Mouse (Mus musculus): ENCODE results near the gene Ltb4r1. TPM values are rescaled to one million over a fixed set of nuclear protein-coding genes. Genes with fewer than 3 reads are reported as not detected.

Ltb4r1 gene
- 0.41 TPM for polyA plus RNA-seq (2014; fragmentation: Illumina TruSeq; extraction: RNeasy Lipid Tissue Mini Kit (QIAGEN cat#74804); ENCODE audit: low read depth, low replicate concordance)

DNA sequence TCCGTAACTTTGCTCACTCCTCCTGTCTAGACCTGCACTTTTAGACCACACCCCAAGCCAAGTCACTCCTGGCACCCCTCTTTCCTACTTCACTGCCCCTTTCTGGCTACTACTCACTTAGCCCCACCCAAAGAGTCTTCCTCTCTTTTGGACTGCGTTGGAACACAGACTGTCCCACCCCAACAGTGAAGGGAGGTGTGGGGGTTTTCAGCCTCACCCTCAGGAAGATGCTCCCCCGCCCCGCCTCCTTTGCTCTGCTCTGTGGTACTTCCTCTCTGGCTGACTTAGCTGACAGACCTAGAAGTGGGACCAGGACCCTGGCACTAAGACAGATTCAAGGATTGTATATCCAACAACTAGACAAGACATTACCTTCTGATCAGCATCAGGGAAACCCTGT, at the start of gene Ltb4r1:
Ltb4r1 (plus strand) TSS at position 267 of the 400 bp plus-strand sequence.

DNA sequence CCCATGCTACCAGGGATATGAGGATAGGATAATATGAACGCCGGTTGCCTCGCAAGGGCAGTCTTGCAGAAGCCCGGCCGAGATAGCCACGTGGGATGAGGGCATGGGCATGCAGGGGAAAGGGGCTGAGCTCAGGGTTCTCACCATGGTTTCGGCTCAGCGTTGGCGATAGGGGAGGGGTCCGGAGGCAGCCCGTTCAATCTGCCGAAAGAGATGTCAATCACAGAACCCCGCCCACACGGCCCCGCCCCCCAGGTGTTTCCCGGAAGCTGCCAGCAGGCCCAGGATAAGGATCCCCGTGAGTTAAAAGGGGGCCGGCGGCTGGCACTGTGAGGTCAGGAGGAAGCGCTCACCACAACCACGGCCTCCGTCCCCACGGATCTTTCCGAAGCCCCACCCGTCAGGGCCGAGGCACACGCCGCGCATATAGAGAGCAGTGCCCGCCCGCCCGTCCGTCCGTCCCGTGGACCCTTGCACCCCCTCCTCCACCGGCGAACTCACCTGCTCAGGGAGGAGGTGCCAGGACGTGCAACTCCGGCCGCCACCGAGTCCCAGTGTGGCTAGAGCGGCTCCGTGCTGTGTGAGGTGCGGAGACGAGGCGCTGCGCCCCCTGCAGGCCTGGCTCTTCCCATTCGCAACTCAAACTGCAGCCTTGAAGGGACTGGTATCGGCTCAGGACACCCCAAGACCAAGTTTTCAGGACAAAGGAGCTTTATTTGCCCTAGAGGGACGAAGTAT, 43.9 kb upstream of the Ltb4r1 start, which contains the start of gene Rabggta:
Rabggta (minus strand) TSS at position 564 of the 738 bp plus-strand sequence.

GRCm38 (mm10) chr14:55745180-55745860, 20.4 kb upstream of the Ltb4r1 start, which contains the start of the genes Dhrs1 and Nop9:
Gene Dhrs1, minus strand, starts transcription at chr14:55745690.
Gene Nop9, plus strand, starts transcription at chr14:55745693.

GRCm38 (mm10) chr14:55758363-55758784, 7.4 kb upstream of the Ltb4r1 start, which contains the start of gene Cideb:
Gene Cideb, minus strand, starts transcription at chr14:55758458.

DNA sequence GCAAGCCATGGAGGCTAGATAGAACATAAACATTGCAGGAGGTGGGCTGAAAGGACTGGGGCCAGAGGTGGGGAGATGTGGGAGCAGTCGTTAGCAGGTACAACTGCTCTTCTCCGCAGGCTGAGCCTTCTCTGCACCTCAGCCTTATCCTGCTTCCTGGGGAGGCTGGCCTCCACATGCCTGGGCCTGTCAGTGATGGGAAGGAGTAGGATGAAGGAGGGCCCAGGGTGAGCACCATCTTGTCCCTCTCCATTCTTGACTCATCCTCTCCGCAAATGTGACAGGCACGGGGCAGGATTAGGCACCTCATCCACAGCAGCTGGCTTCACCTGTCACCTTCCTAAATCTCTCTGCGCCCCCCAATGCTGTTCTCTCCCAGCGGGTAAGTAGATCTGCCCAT, 4.6 kb upstream of the Ltb4r1 start, which contains the start of gene Ltb4r2:
Ltb4r2 (plus strand) TSS at position 266 of the 400 bp plus-strand sequence.

DNA sequence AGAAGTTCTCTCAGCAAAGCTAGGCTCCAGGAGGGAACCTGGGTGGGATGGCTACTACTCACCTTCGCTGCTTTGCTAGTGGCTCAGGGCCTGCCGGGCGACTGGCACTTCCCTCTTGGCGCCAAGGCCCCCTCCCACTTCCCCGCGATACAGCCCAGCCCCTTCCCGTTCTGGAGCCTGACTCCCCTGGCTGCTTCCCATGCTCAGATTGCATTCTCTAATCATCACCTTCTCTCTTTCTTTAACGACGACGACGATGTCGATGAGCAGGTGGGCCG, 18.1 kb downstream of the Ltb4r1 start, which contains the start of gene Adcy4:
Adcy4 (minus strand) TSS at position 138 of the 278 bp plus-strand sequence.

GRCm38 (mm10) chr14:55788256-55789050, 22.7 kb downstream of the Ltb4r1 start, which contains the start of gene Ripk3:
Gene Ripk3, minus strand, starts transcription at chr14:55788865.

Other genes starting within 250 kb of the Ltb4r1 start
- gene Nrl, start 241.0 kb upstream of the Ltb4r1 start, polyA plus RNA-seq (2014; fragmentation: Illumina TruSeq; extraction: RNeasy Lipid Tissue Mini Kit (QIAGEN cat#74804); ENCODE audit: low read depth, low replicate concordance), result not detected
- 4.3 TPM for gene Pck2, start 225.7 kb upstream of the Ltb4r1 start, polyA plus RNA-seq (2014; fragmentation: Illumina TruSeq; extraction: RNeasy Lipid Tissue Mini Kit (QIAGEN cat#74804); ENCODE audit: low read depth, low replicate concordance)
- 19.7 TPM for gene Dcaf11, start 206.0 kb upstream of the Ltb4r1 start, polyA plus RNA-seq (2014; fragmentation: Illumina TruSeq; extraction: RNeasy Lipid Tissue Mini Kit (QIAGEN cat#74804); ENCODE audit: low read depth, low replicate concordance)
- gene A730061H03Rik, start 205.6 kb upstream of the Ltb4r1 start, polyA plus RNA-seq (2014; fragmentation: Illumina TruSeq; extraction: RNeasy Lipid Tissue Mini Kit (QIAGEN cat#74804); ENCODE audit: low read depth, low replicate concordance), result not detected
- gene Fitm1, start 190.3 kb upstream of the Ltb4r1 start, polyA plus RNA-seq (2014; fragmentation: Illumina TruSeq; extraction: RNeasy Lipid Tissue Mini Kit (QIAGEN cat#74804); ENCODE audit: low read depth, low replicate concordance), result not detected
- gene Psme1, start 187.8 kb upstream of the Ltb4r1 start, polyA plus RNA-seq (2014; fragmentation: Illumina TruSeq; extraction: RNeasy Lipid Tissue Mini Kit (QIAGEN cat#74804); ENCODE audit: low read depth, low replicate concordance), result 266 TPM
- 10.2 TPM for gene Emc9, start 180.7 kb upstream of the Ltb4r1 start, polyA plus RNA-seq (2014; fragmentation: Illumina TruSeq; extraction: RNeasy Lipid Tissue Mini Kit (QIAGEN cat#74804); ENCODE audit: low read depth, low replicate concordance)
- gene Psme2, start 174.8 kb upstream of the Ltb4r1 start, polyA plus RNA-seq (2014; fragmentation: Illumina TruSeq; extraction: RNeasy Lipid Tissue Mini Kit (QIAGEN cat#74804); ENCODE audit: low read depth, low replicate concordance), result 161 TPM
- 6.4 TPM for gene Rnf31, start 174.3 kb upstream of the Ltb4r1 start, polyA plus RNA-seq (2014; fragmentation: Illumina TruSeq; extraction: RNeasy Lipid Tissue Mini Kit (QIAGEN cat#74804); ENCODE audit: low read depth, low replicate concordance)
- 44.9 TPM for gene Irf9, start 162.4 kb upstream of the Ltb4r1 start, polyA plus RNA-seq (2014; fragmentation: Illumina TruSeq; extraction: RNeasy Lipid Tissue Mini Kit (QIAGEN cat#74804); ENCODE audit: low read depth, low replicate concordance)
- gene Rec8, start 147.9 kb upstream of the Ltb4r1 start, polyA plus RNA-seq (2014; fragmentation: Illumina TruSeq; extraction: RNeasy Lipid Tissue Mini Kit (QIAGEN cat#74804); ENCODE audit: low read depth, low replicate concordance), result 2.4 TPM
- gene Ipo4, start 130.0 kb upstream of the Ltb4r1 start, polyA plus RNA-seq (2014; fragmentation: Illumina TruSeq; extraction: RNeasy Lipid Tissue Mini Kit (QIAGEN cat#74804); ENCODE audit: low read depth, low replicate concordance), result 13.4 TPM
- 1.7 TPM for gene Gm49378, start 128.1 kb upstream of the Ltb4r1 start, polyA plus RNA-seq (2014; fragmentation: Illumina TruSeq; extraction: RNeasy Lipid Tissue Mini Kit (QIAGEN cat#74804); ENCODE audit: low read depth, low replicate concordance)
- 48.9 TPM for gene Tm9sf1, start 122.2 kb upstream of the Ltb4r1 start, polyA plus RNA-seq (2014; fragmentation: Illumina TruSeq; extraction: RNeasy Lipid Tissue Mini Kit (QIAGEN cat#74804); ENCODE audit: low read depth, low replicate concordance)
- gene Tssk4, start 115.8 kb upstream of the Ltb4r1 start, polyA plus RNA-seq (2014; fragmentation: Illumina TruSeq; extraction: RNeasy Lipid Tissue Mini Kit (QIAGEN cat#74804); ENCODE audit: low read depth, low replicate concordance), result not detected
- gene Mdp1, start 105.5 kb upstream of the Ltb4r1 start, polyA plus RNA-seq (2014; fragmentation: Illumina TruSeq; extraction: RNeasy Lipid Tissue Mini Kit (QIAGEN cat#74804); ENCODE audit: low read depth, low replicate concordance), result 32.2 TPM
- 44.1 TPM for gene Gmpr2, start 94.0 kb upstream of the Ltb4r1 start, polyA plus RNA-seq (2014; fragmentation: Illumina TruSeq; extraction: RNeasy Lipid Tissue Mini Kit (QIAGEN cat#74804); ENCODE audit: low read depth, low replicate concordance)
- gene Nedd8, start 93.8 kb upstream of the Ltb4r1 start, polyA plus RNA-seq (2014; fragmentation: Illumina TruSeq; extraction: RNeasy Lipid Tissue Mini Kit (QIAGEN cat#74804); ENCODE audit: low read depth, low replicate concordance), result 81.5 TPM
- gene Tinf2, start 84.1 kb upstream of the Ltb4r1 start, polyA plus RNA-seq (2014; fragmentation: Illumina TruSeq; extraction: RNeasy Lipid Tissue Mini Kit (QIAGEN cat#74804); ENCODE audit: low read depth, low replicate concordance), result 10.6 TPM
- gene Tgm1, start 52.0 kb upstream of the Ltb4r1 start, polyA plus RNA-seq (2014; fragmentation: Illumina TruSeq; extraction: RNeasy Lipid Tissue Mini Kit (QIAGEN cat#74804); ENCODE audit: low read depth, low replicate concordance), result not detected
- gene Rabggta, start 43.7 kb upstream of the Ltb4r1 start, polyA plus RNA-seq (2014; fragmentation: Illumina TruSeq; extraction: RNeasy Lipid Tissue Mini Kit (QIAGEN cat#74804); ENCODE audit: low read depth, low replicate concordance), result 0.47 TPM
- gene Dhrs1, start 20.3 kb upstream of the Ltb4r1 start, polyA plus RNA-seq (2014; fragmentation: Illumina TruSeq; extraction: RNeasy Lipid Tissue Mini Kit (QIAGEN cat#74804); ENCODE audit: low read depth, low replicate concordance), result 15.6 TPM
- gene Nop9, start 20.3 kb upstream of the Ltb4r1 start, polyA plus RNA-seq (2014; fragmentation: Illumina TruSeq; extraction: RNeasy Lipid Tissue Mini Kit (QIAGEN cat#74804); ENCODE audit: low read depth, low replicate concordance), result 6.7 TPM
- gene Cideb, start 7.5 kb upstream of the Ltb4r1 start, polyA plus RNA-seq (2014; fragmentation: Illumina TruSeq; extraction: RNeasy Lipid Tissue Mini Kit (QIAGEN cat#74804); ENCODE audit: low read depth, low replicate concordance), result not detected
- not detected for gene Ltb4r2, start 4.5 kb upstream of the Ltb4r1 start, polyA plus RNA-seq (2014; fragmentation: Illumina TruSeq; extraction: RNeasy Lipid Tissue Mini Kit (QIAGEN cat#74804); ENCODE audit: low read depth, low replicate concordance)
- gene Adcy4, start 18.1 kb downstream of the Ltb4r1 start, polyA plus RNA-seq (2014; fragmentation: Illumina TruSeq; extraction: RNeasy Lipid Tissue Mini Kit (QIAGEN cat#74804); ENCODE audit: low read depth, low replicate concordance), result 1.1 TPM
- not detected for gene Ripk3, start 22.9 kb downstream of the Ltb4r1 start, polyA plus RNA-seq (2014; fragmentation: Illumina TruSeq; extraction: RNeasy Lipid Tissue Mini Kit (QIAGEN cat#74804); ENCODE audit: low read depth, low replicate concordance)
- gene Nfatc4, start 57.2 kb downstream of the Ltb4r1 start, polyA plus RNA-seq (2014; fragmentation: Illumina TruSeq; extraction: RNeasy Lipid Tissue Mini Kit (QIAGEN cat#74804); ENCODE audit: low read depth, low replicate concordance), result 2.6 TPM
- gene Nynrin, start 88.0 kb downstream of the Ltb4r1 start, polyA plus RNA-seq (2014; fragmentation: Illumina TruSeq; extraction: RNeasy Lipid Tissue Mini Kit (QIAGEN cat#74804); ENCODE audit: low read depth, low replicate concordance), result 0.41 TPM
- not detected for gene Cbln3, start 118.4 kb downstream of the Ltb4r1 start, polyA plus RNA-seq (2014; fragmentation: Illumina TruSeq; extraction: RNeasy Lipid Tissue Mini Kit (QIAGEN cat#74804); ENCODE audit: low read depth, low replicate concordance)
- 9.7 TPM for gene Khnyn, start 119.0 kb downstream of the Ltb4r1 start, polyA plus RNA-seq (2014; fragmentation: Illumina TruSeq; extraction: RNeasy Lipid Tissue Mini Kit (QIAGEN cat#74804); ENCODE audit: low read depth, low replicate concordance)
- gene Sdr39u1, start 134.3 kb downstream of the Ltb4r1 start, polyA plus RNA-seq (2014; fragmentation: Illumina TruSeq; extraction: RNeasy Lipid Tissue Mini Kit (QIAGEN cat#74804); ENCODE audit: low read depth, low replicate concordance), result 16.7 TPM
- 2.0 TPM for gene Cma1, start 178.7 kb downstream of the Ltb4r1 start, polyA plus RNA-seq (2014; fragmentation: Illumina TruSeq; extraction: RNeasy Lipid Tissue Mini Kit (QIAGEN cat#74804); ENCODE audit: low read depth, low replicate concordance)
- gene Cma2, start 185.0 kb downstream of the Ltb4r1 start, polyA plus RNA-seq (2014; fragmentation: Illumina TruSeq; extraction: RNeasy Lipid Tissue Mini Kit (QIAGEN cat#74804); ENCODE audit: low read depth, low replicate concordance), result not detected

Measured in adrenal gland, adult 10 weeks (tissue).